Mouse (Mus musculus) stomach, adult 2 months (tissue): ENCODE results near the gene Flg2. TPM values are rescaled to one million over a fixed set of nuclear protein-coding genes. Genes with fewer than 3 reads are reported as not detected.

Experiments
- polyA plus RNA-seq: library from polyadenylated mRNA; depleted of rRNA; stranded (reverse); fragments of >200 nt; gene quantifications from 2 replicates; pipeline ENCODE4 v1.2.3, GENCODE M21; 2012; rRNA removed

The Flg2 gene
- 0.04 and 0.05 TPM in 2 replicates for polyA plus RNA-seq

GRCm38 (mm10) chr3:93196978-93197377 is at the start of gene Flg2:
Gene Flg2 (plus strand): TSS chr3:93197278.

Other genes with a start within 250 kb of the Flg2 start
- gene Lce3d, start 239.9 kb upstream of the Flg2 start, polyA plus RNA-seq: 26.4 and 44.7 TPM in 2 replicates
- 54.0 and 187 TPM in 2 replicates for gene Lce3e, start 230.2 kb upstream of the Flg2 start, polyA plus RNA-seq
- gene Lce3f, start 205.1 kb upstream of the Flg2 start, polyA plus RNA-seq: 126 and 354 TPM in 2 replicates
- 169 and 538 TPM in 2 replicates for gene Crct1, start 181.6 kb upstream of the Flg2 start, polyA plus RNA-seq
- gene Lce1m, start 178.2 kb upstream of the Flg2 start, polyA plus RNA-seq: 17.4 and 162 TPM in 2 replicates
- not detected in 2 replicates for gene Gm4858, start 128.5 kb upstream of the Flg2 start, polyA plus RNA-seq
- not detected in 2 replicates for gene Crnn, start 52.5 kb upstream of the Flg2 start, polyA plus RNA-seq
- gene Flg, start 76.2 kb downstream of the Flg2 start, polyA plus RNA-seq: 91.4 and 259 TPM in 2 replicates
- 0.67 and 1.4 TPM in 2 replicates for gene Hrnr, start 122.5 kb downstream of the Flg2 start, polyA plus RNA-seq
- 4.3 and 6.0 TPM in 2 replicates for gene Rptn, start 196.4 kb downstream of the Flg2 start, polyA plus RNA-seq
- 0.01 TPM in 1 of 2 replicates, not detected in the other for gene Tchh, start 245.1 kb downstream of the Flg2 start, polyA plus RNA-seq